Mouse (Mus musculus) megakaryocyte progenitor cell, adult 5-6 weeks (primary cell): ENCODE results near the gene Ppp1r15b. TPM values are rescaled to one million over a fixed set of nuclear protein-coding genes. Genes with fewer than 3 reads are reported as not detected.

Source experiments
- ATAC-seq: replicated peaks from 2 replicates; pipeline ENCODE4 v1.8.0; 2016; ENCODE audit warnings: mild to moderate bottlenecking, moderate TSS enrichment, inconsistent platforms; ENCODE audit not compliant: poor library complexity
- total RNA-seq, 2 experiments: library from RNA; stranded (forward) in 1 of 2; stranded (reverse) in 1 of 2; fragments of 157-497, 149-512 nt in 1 of 2; fragments of 200-1000 nt in 1 of 2; gene quantifications; 2 replicates each; pipeline versions ENCODE4 v1.2.3 to v1.2.4; 2015 to 2017

Gene Ppp1r15b
- total RNA-seq, 2 experiments from 2014 or later = 54.1 to 86.1 TPM

DNA sequence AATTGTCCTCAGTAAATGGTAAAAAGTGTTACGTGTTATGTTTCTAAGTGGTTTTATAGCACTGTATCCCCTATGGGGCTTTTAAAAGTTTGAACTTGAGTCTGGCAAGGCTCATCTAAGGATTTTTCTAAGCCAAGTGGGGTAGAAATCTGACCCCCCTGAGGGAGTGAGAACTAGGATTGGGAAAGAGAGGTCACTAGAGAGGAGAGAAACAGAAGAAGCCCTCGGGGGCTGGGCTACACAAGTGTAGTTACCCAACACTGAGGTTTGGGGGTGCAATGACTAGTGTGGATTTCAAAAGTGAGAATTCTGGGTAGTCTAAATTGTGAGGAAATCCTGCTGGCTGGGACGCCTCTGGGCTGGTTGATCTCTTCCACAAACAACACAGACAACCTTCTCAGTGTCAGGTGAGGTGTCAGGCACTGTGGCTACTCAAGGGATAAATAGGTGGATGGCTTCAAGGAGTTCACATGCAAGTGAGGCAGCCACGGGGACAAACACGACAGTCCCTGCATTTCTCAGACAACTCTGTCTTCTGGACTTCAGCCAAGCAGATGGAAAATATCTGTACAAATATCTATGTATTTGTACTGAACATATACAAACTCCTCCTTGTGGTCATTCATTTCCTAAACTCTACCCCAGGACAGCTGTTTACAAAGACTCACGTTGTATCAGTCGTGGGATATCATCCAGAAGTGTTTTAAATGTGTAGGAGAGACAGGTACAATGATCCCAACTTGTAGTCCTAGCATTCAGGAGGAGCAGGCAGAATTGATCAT is 10.8 kb upstream of the Ppp1r15b start:
- peak; percentile 78 for ATAC-seq

DNA sequence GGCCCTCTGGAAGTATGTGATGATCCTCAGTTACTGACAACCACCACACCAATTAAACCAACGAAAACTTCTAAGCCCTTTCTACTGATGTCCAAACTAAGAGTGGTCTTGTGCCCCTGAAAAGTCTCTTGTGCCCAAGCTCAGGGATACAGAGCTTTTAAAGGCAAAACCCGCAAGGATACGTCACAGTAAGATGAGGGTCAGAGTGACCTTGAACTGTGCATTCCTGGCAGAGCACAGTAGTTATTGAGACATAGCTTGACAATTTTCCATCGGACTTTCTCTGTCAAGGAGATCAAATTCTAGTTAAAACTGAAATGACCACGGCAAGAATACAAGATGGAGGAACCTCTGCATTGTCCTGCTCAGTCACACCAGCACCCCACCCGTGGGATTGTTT is 9.7 kb upstream of the Ppp1r15b start:
- no peak for ATAC-seq

GRCm38 (mm10) chr1:133124137-133124536 is 6.8 kb upstream of the Ppp1r15b start:
- ATAC-seq = no peak

DNA sequence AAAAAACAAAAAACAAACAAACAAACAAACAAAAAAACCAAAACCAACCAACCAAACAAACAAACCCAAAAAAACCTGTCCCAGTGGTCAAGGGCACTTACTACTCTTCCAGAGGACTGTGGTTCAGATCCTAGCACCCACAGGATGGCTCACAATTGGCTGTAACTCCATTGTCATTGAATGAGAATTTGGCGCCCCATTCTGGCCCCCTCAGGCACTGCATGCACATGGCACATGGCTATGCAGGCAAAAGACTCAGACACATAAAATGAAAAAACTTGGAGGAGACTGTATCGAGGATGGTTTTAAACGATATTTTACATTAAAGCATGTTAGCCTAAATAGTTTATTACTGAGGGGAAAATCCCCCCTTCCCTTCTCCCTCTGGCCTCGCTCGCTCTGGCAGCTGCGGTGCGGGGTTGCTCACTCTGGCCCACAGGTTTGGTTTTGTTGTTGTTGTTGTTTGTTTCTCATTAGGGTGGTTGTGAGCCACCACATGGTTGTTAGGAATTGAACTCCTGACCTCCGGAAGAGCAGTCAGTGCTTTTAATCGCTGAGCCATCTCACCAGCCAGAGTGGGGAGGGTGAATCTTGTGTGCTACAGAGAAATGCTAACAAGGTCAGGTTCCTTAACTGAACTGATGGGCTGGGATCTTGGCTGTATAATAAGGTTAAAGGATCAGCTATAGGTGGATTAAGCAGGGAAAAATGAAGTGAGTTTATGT is 5.1 kb upstream of the Ppp1r15b start:
- peak; percentile 45; the same call in 1 of the 2 replicates for ATAC-seq

DNA sequence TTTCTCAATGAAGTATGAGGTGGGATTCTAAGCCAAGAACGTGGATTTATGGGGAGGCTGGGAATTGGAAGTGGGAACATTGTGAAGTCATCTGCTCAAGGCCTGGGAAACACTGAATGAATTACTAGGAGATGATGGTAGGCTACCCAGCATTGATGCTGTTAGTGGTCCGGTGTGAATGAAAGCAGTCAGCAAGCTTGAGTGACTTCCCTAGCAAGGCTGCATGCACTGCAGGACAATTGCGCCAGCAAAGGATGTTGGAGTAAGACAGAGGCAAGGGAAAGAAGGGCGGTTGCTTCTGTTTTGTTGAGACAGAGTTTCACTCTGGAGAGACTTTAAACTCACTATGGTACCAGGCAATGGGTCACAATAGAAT is 4.6 kb upstream of the Ppp1r15b start:
- no peak for ATAC-seq

DNA sequence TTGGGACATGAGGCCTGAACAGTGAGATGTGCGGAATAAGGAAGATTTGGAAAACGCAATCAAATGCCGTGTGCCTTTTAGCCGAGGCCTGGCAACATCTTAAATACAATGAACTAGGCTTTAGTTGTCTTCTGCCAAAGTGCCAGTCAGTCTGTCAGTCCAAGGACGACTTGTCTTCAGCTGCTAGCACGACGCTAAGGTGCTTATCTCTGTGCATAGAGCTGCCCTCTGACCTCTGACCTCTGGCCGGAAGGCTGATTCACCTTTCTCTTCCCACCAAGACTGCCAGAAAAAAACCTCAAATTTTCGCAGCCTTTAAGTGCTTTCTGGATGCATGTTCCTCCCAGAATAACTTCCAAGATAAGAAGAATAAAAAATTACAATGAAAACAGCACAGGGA is 3.6 kb upstream of the Ppp1r15b start:
- ATAC-seq = no peak

DNA sequence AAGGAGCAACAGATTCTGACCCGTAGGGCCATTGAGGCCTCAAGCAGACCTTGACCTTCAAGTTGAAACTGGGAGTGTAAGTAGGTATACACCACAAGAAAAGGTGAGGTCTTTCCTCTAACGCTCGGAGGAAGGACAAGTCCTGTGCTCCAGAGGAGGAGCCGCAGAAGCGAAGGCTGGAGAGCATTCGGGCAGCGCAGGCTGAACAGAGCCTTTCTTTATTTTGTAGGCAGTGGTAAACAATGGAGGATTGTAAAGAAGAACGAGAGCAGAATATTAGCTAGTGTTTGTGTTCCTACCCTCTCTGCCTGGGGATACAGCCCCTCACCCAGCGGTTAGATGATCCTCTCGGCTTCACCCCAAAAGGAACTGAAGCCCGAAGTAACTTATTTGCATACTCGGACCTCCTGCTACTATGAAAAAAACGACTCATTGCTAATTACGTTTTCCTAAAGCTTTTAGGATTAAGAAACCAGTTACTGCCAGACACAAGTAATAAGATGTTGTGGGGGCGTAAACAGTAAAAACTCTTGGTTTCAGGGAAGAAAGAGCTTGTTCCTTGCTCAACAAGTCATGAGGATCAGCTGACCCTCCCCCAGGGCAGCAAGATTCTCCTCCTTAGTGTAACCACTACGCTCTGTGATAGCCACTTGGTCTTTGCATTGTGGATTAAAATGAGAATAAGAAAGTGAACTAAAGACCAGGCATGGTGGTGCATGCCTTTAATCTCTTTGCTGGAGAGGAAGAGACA is 1.3 kb upstream of the Ppp1r15b start:
- ATAC-seq = no peak

DNA sequence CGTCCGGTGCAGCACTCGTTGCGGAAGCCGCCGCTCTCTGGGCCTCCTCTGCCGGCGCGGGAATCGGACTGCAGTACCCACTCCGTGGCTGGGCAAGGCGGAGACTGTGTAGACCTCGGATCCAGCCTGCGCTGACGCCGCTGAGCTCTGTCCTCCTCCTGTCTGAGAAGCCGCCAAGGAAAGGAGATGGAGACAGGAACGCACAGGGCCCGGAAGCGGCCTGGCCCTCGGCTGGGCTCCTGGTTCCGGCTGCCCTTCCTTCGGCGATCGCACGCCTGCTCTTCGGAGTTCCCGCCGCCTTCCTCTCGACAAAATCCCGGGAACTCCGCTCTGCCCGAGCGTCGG is 590 bp downstream of the Ppp1r15b start:
- ATAC-seq = peak; percentile 2; the same call in 1 of the 2 replicates

DNA sequence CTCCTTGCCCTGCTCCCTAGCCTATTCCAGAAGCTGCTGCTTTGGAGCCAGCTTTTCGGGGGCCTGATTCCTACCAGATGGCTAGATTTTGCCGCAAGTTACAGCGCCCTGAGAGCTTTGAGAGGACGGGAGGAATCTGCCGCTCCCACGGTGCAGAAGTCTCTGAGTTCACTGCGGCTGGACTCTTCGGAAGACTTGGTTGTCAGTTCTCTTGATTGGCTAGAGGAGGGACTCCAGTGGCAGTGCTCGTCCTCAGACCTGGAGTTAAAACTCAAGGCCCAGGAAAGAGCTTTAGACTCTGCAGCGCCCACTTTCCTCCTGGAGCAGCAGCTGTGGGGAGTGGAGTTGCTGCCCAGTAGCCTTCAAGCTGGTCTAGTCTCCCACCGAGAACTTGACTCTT is 993 bp downstream of the Ppp1r15b start:
- ATAC-seq = no peak

DNA sequence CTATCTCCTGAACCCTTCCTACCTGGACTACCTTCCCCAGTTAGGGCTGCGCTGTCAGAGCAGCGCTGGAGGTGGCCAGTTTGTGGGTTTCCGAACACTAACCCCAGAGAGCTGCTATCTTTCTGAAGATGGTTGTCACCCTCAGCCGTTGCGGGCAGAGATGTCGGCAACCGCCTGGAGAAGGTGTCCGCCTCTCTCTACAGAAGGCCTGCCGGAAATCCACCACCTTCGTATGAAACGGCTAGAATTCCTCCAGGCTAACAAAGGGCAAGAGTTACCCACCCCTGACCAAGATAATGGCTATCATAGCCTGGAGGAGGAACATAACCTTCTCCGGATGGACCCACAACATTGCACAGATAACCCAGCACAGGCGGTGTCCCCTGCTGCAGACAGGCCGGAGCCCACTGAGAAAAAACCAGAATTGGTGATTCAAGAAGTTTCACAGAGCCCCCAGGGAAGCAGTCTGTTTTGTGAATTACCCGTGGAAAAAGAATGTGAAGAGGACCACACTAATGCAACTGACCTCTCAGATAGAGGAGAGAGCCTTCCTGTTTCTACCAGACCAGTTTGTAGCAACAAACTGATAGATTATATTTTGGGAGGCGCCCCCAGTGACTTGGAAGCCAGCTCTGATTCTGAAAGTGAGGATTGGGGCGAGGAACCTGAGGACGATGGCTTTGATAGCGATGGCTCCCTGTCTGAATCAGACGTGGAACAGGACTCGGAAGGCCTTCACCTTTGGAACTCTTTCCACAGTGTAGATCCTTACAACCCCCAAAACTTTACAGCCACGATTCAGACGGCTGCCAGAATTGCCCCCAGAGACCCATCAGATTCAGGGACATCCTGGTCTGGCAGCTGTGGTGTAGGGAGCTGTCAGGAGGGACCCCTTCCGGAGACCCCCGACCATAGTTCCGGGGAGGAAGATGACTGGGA is 1.7 kb downstream of the Ppp1r15b start:
- ATAC-seq = no peak

DNA sequence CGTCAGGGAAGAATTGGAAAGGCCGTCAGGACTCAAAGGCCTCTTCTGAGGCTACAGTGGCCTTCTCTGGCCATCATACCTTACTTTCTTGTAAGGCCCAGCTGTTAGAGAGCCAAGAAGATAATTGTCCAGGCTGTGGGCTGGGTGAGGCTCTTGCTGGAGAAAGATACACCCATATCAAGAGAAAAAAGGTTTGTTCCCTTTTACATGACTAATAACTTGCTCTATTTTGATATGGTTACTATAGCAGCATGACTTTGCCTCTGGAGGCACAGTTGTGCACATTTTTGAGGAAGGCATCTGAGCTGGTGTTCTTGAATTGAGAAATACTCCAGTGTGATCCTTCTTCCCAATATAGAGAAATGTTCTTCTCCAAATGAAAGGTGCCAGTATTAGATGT is 2.5 kb downstream of the Ppp1r15b start:
- ATAC-seq = peak; percentile 45

DNA sequence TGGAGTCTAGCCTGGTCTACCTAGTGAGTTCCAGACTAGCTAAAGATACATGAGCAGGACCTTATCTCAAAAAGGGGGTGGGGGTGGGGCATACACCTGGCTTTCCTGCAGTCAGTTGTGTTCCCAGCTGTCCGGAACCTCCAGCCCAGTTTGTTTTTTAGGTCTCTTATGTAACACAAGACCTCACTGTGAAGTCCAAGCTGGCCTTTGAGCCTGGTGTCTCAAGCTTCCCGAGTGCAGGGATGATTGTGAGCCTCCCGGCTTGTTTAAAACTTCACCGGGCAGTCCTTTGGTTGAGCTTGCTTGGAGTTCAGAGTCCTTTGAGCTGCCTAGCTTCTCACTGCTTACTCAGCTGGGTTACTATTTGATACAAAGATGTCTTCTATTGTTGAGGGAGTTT is 3.1 kb downstream of the Ppp1r15b start:
- no peak for ATAC-seq

- no peak for ATAC-seq
These were observed 3.9 kb downstream of the Ppp1r15b start for GRCm38 (mm10) chr1:133134881-133135280.

DNA sequence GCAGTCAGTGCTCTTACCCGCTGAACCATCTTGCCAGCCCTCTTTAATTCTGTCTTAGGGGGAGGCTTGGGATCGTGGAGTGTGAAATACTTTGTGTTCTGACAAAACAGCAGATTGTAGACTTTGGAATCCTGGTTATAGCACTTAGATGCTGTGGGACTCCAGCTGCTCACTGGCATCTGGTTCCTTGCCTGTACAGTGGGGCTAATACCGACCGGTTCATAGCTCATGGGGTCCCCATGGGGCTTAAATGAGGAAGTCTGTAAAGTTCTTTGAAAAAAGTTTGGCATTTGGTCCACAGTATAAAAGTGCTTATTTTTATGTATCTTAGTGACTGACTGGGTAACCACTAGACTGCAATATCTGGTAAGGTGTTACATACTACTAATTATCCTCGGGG is 4.9 kb downstream of the Ppp1r15b start:
- no peak for ATAC-seq

GRCm38 (mm10) chr1:133138401-133138800 is 7.5 kb downstream of the Ppp1r15b start:
- ATAC-seq = no peak

DNA sequence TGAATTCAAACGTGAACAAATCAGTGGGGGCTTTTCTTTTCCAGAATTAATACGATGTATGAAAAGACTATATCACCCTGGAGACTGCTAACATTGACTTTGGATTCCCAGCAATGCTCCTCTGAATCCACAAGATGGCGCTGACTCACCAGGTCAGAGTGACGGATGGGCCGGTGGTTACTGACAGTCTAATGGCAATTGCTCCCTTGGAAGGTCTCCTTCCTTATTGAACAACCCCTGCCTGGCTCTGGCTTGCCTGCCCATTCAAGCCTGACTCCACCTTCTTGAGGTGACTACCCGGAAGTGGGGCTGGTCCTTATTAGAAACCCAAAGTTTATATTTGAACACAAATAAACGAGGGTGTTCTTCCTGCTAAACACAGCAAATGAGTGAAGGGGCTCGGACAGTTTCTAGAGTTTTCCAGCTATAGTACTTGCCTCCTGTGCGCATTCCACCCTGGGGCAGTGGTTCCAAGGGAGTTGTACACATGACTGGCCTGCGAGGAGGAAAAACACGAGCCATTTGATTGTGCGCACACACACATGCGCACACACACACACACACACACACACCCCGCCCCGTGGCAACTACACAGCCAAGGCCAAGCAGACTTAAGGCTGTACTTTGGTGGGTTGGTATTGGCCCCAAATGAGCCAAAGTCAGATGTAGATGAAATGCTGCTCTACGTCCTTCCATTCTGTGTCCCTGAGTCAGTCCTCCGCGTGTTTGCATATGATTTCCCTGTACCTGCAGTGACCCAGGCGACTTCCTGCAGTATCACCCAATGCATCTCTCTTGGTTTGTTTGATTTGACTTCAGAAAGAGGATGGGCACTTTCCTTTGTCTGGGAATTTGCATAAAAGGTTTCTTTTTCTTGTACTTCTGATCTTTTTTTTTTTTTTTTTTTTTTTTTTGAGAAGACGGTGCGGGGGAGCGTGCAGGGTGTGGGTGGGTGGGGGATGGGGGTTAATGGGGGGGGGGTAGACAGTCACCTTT is 15.4 kb downstream of the Ppp1r15b start:
- ATAC-seq = peak; percentile 99

- no peak for ATAC-seq
These were observed 16.4 kb downstream of the Ppp1r15b start for GRCm38 (mm10) chr1:133147324-133147723.

DNA sequence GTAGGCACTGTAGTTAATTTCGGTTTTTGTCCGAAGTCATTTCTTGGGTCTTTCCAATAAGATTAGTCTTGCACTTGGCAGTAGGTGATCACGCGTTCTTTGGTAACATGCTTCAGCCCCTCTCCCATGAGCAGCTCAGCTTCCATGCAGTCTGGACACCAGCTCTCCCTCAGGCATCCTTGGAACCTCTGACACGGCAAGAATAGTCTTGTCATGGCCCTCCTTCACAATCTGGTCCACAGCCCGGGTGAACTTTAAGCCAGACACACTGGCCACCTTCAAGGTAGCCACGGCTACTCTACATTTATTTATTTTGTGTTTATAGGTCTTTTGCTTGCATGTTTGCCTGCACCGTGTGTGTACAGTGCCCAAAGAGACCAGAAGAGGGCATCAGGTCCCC is 17.2 kb downstream of the Ppp1r15b start:
- ATAC-seq = no peak

DNA sequence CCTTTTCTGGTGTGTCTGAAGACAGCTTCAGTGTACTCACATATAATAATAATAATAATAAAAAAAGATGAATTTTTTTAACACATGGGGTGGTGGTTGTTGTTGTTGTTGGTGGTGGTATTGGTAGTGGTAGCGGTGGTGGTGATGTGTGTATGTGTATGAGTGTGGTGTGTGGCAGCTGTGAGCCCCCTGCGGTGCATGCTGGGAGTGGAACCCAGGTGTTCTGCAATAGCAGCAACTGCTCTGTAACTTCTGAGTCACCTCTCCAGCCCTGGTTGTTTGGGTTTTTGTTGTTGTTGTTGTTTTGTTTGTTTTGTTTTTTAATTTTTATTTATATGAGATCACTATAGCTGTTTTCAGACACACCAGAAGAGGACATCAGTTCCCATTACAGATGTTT is 19.6 kb downstream of the Ppp1r15b start:
- no peak for ATAC-seq

DNA sequence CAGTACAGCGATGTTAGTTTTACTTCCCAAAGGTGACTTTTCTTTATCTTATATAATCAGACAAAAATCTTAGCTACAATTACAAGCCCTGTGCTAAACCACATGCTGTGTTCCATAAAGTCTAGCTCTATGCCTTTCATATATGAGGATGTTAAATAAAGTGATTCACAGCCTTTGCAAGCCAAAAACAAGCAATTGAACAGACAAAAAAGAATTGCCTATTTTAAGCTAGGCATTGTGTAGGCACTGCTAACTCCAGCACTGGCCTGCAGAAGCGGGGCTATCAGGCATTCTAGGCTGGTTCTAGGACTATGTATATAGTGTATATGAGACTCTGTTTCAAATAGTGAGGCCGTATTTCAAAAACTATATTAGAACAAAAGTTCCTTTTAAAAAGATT is 21.3 kb downstream of the Ppp1r15b start:
- no peak for ATAC-seq
